Mouse (Mus musculus): Measurements from ENCODE around the gene Lcorl.

Gene Lcorl

DNA sequence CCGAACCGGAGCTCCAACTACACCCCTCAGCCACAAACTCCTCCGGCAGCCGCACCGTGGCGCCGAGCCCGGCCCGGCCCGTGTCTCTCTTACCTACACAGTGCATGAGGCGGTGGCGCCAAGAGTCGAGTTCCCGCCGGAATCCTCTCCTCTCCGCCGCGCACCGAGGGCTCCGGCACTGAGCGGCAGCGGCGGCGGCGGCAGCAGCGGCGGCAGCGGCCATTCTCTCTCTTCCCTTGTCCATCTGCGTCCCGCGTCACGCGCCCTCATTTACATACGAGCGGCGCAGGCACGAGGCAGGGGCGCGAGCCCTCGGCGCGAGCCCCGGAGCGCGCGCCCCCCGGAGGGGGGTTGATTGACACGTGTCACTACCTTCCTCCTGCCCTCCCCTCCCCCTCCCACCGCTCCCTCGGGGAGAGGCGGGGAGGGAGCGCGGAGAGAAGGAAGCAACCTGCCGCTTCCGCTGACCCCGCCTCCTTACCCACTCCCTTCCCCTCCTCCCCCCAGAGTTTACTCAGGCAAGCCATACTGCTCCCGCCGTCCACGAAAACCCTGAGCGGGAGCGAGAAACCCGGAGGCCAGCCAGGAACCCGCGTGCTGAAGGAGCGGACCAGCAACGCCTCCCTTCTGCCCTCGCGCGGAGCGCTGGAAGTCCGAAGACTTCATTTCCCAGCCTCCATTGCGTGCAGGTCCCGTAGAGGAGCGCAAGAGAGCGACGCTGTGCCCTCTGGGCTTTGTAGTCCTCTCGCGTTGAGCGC, at the start of gene Lcorl:
TSS of gene Lcorl (minus strand) at position 362 of the 758 bp plus-strand sequence.
- DNase-seq (ENCODE audit: low read depth): peak; percentile 98

- DNase-seq (ENCODE audit: low read depth): no peak
Observed at GRCm38 (mm10) chr5:45904683-45905082, 47.3 kb upstream of the Lcorl start.

DNA sequence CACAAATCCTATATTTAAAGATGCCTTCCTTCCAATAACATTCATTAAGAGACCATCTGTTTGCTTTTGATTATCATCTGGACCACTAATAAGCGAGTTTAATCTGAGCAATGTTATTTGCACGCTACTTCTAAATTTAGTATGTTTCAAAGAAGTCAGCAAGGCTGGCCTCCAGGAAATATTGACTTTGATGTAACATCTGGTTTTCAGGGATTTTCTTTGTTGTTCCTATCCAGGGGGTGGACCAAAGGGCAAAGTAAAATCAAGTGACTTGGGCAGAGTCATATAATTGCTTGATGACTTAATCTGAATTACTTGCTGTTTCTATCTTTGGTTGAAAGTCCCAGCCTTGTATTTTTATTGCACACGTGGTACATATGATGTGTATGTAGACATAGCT, 45.8 kb upstream of the Lcorl start:
- DNase-seq (ENCODE audit: low read depth): no peak

DNA sequence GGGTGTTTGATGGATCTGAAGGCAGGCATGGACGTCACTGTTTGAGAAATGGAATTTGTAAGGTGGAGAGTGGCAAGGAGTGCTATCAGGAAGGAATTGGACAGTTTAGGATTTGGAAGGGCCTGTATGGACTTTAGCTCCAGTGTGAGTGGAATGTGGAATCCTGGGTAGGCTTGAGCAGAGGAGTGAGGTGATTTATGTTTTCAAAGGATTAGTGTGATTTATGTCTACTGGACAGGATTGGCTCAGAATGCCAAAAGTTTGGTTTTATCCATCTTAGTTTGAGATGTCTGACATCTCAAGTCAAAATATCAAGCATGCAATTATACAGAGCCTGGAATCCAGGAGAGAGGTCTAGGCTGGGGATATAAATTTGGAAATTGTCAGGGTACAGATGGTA, 37.9 kb upstream of the Lcorl start:
- DNase-seq (ENCODE audit: low read depth): no peak

- DNase-seq (ENCODE audit: low read depth): no peak
Observed at GRCm38 (mm10) chr5:45893696-45894095, 36.3 kb upstream of the Lcorl start.

DNA sequence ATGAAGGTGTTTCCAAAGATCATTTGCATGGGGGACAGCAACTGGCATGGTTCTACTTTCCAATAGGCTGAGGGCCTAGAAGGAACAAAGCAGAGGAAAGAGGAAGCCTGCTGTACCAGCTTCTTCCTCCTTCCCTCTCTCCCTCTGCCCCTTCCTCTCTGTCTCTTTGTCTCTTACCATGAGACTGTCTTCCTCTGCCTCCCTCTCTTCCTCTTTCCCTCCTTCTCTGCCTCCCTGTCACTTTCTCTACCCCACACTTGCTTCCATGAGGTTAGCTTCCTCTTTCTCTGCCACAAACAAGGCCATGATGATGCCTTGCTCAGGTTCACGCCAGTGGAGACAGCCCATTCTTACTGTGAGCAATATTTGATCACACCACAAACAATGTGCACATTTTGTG, 18.9 kb upstream of the Lcorl start:
- DNase-seq (ENCODE audit: low read depth): no peak

DNA sequence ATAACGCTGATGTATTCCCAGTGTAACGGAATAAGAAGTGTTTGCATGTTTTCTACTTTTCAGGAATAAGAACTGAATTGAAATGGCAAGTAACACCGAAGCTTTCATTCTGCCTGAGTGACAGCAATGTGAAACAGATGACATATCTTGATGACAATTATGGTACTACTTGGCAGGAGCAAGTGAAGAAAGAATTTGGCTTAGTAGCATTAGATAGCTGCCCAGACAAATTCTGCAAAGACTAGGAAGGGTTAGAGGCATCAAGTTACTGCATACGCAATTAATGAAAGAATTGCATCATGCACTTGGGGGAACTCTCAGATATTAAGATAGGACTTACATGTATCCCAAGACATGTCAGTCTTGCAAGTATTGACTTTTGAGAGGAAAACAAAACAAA, 18.1 kb upstream of the Lcorl start:
- peak; percentile 64 for DNase-seq (ENCODE audit: low read depth)

GRCm38 (mm10) chr5:45874284-45875030, 17.0 kb upstream of the Lcorl start:
- DNase-seq (ENCODE audit: low read depth): no peak

- no peak for DNase-seq (ENCODE audit: low read depth)
Observed at GRCm38 (mm10) chr5:45858368-45858767, 953 bp upstream of the Lcorl start.

DNA sequence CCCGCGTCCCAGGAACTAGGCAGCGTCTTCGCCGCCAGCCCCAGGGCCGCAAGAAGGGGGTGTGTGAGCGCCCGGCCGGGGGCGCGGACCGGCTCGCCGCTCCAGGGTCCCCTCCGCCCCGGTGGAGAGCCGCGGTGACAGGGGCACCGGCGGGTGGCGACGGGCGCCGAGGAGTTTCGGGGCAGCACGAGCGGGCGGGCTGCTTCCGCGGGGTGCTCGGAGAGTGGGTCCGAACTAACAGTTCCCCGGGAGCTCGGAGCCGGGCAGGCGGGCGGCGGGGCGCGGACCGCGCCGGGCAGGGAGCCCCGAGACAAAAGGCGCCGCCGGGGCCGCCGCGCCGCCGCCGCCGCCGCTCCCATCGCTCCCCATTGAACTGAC, 550 bp downstream of the Lcorl start:
- DNase-seq (ENCODE audit: low read depth): no peak

- DNase-seq (ENCODE audit: low read depth): peak; percentile 81
Observed at GRCm38 (mm10) chr5:45856303-45856821, 1.1 kb downstream of the Lcorl start.

DNA sequence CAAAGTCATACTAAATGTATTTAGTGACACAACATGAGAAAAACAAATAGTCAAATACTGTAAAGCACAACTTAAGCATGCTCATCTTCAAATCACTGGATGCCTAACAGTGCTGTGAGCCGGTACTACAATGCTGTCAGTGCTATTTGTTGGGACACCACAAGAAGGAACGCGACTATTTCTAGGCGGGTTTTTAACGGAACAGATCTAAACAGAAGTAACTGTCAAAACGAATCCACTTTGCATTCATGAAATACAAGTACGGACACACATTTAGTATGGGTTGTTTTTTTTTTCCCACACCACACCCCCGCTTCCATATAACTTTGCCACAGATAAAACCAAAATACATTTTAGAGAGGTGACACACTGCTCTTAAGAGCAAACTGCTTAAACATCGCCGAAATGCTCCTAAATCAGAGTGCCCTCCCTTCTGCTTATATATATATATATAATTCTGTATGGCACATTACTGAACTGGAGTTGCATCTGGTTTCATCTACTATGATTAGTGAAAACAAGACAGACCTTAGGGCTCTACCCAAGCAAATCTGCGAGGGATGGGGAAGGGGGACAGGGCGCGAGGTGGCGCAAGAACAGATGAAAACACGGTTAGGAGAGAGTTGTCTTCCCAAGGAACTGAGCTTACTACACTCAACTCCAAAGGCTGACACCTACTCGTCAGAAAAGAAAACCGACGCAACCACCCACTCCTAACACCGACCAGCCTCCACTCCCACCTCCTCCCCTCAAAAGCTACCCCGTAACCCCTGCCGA, 1.7 kb downstream of the Lcorl start:
- peak; percentile 65 for DNase-seq (ENCODE audit: low read depth)

DNA sequence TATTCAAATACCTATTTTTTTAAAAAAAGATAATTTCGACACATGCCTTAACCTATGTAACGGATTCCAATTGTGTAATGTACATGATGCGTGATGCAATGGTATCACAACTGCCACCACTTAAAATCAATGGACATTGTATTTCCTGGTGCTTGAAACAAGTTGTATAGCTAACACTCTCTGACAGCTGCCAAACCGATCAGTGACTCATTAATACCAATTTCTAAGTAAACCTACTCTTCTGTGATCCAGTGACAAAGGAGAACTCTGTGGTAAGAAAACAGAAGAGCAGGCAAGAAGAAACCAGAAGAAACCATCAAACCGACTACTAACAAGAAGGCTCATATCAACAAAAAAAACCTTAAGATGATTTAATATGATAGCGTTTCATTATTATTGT, 12.7 kb downstream of the Lcorl start:
- DNase-seq (ENCODE audit: low read depth): no peak

- no peak for DNase-seq (ENCODE audit: low read depth)
Observed at GRCm38 (mm10) chr5:45835131-45835530, 22.3 kb downstream of the Lcorl start.

DNA sequence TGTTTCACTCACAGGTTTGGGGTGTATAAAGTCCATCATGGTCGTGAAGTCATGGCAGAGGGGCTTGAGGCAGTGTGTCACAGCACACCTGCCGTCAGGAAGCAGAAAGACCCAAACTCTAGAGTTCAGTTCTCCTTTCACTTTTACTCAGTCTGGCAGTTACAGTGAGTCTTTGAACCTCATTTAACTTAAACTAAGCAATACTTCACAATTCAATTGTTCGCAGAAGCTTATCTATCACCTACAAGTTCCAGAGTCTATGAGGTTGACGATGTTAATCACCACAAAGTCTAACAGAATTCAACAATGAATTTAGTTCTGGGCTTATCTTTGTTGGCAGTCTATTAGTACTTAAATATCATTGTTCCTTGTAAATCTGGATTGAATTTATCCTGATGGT, 45.9 kb downstream of the Lcorl start:
- DNase-seq (ENCODE audit: low read depth): no peak

- DNase-seq (ENCODE audit: low read depth): no peak
Observed at GRCm38 (mm10) chr5:45791864-45792263, 65.6 kb downstream of the Lcorl start.

GRCm38 (mm10) chr5:45790221-45790620, 67.2 kb downstream of the Lcorl start:
- no peak for DNase-seq (ENCODE audit: low read depth)

- peak; percentile 12 for DNase-seq (ENCODE audit: low read depth)
Observed at GRCm38 (mm10) chr5:45757502-45758121, 99.8 kb downstream of the Lcorl start.

DNA sequence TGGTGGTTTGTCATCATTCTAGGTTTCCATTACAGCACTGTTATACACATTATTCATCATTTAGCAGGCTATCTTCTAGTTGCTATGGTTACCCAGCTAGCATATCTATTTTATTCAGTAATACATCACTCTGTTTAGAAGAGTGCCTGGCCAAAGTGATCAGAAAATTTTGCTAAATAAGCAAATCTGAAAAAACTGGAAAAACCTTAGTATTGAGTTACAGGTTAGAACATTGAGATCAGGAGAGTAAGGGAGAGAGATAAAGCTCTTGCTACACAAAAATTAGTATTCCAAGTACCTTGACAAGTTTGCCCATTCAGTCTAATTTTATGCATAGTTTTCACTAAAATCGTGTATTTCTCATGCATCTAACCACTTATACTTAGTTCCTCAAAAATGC, 119.5 kb downstream of the Lcorl start:
- no peak for DNase-seq (ENCODE audit: low read depth)

GRCm38 (mm10) chr5:45733751-45734150, 123.7 kb downstream of the Lcorl start:
- peak; percentile 56 for DNase-seq (ENCODE audit: low read depth)

GRCm38 (mm10) chr5:45718848-45719488, 138.4 kb downstream of the Lcorl start:
- DNase-seq (ENCODE audit: low read depth): no peak

DNA sequence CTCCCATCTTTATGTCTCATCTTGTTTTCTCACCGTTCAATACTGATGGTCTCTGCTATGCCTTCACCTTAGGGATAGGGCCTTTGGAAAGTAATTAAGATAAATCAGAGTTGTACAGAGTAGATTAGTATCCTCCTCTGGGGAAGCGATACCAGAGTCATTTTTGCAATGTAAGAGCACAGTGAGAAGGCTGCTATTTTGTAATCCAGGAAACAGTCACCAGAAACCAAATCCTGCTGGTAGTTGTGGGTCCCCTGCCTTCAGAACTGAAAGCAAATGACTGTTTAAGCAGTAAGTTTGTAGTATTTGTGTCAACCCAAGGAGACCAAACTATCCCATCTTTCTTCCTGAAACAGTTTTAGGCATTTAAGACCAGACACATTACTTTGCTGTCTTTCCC, 147.8 kb downstream of the Lcorl start:
- no peak for DNase-seq (ENCODE audit: low read depth)

Measured in NIH3T3 (cell line).